Mouse (Mus musculus) CD4-positive helper T cell, adult 2 months (primary cell): ENCODE measurements around the gene Ppp1r37.

Experiments
- DNase-seq: peaks from one replicate; pipeline ENCODE4 v3.0.0-alpha.2; 2012; ENCODE audit warnings: low read depth, missing footprints, low spot score

Gene Ppp1r37

DNA sequence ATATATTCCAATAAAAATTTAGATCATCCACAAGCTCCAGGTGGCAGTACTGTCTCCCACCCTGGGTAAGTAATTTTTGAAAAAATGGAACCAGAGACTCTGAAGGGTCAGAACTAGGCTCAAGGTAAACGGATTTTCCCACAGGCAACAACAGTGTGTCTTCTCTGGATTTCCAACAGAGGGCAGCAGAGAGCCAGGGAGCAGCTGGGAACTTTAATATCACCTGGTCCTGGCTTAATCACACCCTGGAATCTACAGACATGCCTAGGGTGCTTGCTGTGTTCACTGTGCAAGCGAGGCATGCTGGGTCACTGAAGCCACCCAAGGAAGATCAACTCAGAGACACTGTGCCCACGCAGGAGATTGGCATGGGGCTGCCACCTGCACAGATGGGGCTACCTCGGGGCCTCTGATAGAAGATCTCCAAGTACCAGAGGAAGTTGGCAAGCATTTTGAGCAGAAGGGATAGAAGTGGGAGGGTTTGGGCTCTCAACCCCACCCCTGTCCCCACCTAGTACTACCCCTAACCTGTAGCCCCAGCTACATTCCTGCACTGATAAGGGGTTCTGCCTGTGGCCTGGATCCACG is 59.3 kb downstream of the Ppp1r37 start:
- DNase-seq = peak; percentile 57

DNA sequence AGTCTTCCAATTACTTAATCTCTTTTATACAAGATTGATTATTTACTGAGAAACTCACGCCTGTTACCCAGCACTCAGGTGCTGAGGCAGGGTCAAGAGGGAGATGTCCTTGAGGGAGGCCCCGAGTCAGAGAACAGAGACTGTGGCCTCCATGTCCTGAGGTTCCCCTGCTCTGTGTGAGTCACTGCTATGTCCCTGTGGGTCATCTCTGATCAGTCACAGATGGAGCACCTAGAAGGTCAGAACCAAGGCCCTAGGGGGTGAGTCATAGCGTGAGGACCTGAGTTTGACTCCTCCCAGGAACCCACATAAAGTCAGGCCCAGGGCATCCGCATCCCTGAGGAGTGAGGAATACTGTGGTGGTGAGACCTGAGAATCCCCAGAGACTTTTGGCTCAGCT is 61.2 kb downstream of the Ppp1r37 start:
- no peak for DNase-seq

DNA sequence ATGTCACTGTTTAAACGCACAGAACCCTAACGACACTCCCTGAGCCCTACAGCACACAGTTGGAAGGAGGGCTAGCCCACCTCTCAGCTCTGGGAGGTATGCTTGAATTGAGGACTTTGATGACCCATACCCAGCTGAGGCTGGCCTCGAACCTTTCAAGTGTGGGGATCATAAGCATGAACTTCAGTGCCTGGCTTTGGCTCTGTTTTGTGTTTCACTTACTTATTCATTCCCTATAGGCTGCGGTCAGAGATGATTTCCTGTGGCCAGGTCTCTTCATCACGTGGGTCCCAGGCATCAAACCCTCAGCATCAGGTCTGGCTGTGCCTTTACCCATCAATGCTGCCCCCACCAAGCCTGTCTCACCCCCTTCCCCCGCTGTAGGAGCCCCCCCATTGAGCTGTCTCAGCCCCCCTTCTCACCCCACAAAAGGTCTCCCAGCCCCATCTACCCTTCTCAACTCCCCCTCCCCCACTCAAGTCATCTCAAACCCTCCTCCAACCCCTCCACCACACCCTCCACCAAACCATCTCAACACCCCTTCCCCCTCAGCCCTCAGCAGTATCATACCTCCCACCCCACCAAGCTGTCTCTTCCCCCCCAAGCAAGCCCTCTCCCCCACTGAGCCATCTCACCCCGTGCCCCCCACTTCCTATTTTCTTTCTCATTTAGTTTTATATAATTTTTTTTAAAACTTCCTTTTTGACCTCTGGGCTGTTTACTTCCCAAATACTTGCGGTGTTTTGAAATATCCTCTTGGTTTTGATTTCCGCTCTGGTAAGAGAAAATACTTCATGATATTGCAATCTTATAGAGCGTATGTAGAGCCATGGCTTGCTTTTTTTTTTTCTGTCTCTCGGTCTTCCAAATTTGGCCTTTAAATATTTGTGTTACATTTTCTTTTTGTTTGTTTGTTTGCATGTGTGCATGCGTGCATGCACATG is 62.2 kb downstream of the Ppp1r37 start:
- DNase-seq = no peak

DNA sequence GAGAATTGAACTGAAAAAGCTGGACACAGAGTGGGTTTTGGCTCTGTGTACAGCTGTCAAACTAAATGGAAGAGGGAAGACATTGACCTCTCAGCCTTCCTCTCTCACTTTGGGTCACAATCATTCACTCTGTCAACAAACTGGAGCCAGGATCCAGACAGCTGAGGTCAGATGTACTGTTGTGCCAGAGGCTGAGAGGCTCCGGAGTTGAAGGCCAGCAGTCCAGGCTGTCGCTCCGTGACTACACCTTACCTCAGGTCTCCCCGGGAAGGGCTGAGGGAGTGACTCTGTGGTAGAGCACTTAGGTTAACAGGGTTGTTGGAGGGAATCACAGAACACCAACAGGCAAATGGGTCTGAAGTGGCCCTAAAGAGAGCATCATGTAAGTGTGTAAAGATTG is 64.5 kb downstream of the Ppp1r37 start:
- no peak for DNase-seq

DNA sequence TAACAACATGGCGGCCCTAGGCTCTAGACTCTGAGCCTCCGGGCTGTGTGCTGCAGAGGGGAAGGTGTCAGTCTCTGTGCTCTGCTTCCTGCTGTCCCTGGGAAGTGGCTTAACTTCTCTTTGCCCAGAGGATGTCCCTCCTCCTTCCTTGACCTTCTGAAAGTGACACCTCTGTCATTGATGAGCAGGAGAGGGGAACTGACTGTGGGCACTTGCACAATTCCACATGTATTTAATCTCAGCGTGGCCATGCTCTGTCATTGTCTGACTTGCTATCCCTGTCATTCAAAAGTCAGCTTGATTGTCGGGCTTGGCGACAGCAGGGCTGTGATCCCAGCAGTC is 66.7 kb downstream of the Ppp1r37 start:
- DNase-seq = no peak

DNA sequence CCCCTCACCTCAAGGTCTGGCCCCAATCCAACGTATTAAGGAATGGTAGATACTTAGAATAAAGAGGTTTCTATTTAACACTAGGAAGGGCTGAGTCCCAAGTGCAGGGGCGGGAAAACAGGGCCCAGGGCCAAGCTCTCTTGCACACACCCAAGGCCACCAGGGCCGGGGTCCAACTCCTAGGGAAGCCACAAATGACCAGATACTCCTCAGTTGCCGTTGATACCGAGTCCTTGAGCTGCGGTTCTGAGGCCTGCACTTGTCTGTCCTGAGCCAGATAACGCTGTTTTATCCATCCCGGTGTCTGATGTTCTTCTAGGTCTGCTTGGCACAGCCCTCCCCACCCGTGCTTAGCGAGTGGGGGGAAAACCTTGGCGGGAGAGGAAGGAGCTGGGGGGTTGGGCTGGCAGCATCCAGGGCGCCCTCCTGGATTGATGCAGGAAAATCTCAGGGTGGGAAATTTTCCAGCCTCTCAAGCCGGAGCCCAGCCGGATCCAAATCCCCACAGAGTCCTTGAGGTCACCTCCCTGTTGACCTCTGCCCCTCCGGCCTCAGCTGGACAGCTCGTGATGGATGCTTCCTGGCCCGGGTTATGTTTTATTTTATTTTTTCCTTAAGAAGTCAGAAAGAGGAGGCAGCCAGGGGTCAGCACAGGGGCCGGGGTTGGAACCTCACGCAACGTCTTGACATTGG is 67.2 kb downstream of the Ppp1r37 start:
- DNase-seq = no peak

DNA sequence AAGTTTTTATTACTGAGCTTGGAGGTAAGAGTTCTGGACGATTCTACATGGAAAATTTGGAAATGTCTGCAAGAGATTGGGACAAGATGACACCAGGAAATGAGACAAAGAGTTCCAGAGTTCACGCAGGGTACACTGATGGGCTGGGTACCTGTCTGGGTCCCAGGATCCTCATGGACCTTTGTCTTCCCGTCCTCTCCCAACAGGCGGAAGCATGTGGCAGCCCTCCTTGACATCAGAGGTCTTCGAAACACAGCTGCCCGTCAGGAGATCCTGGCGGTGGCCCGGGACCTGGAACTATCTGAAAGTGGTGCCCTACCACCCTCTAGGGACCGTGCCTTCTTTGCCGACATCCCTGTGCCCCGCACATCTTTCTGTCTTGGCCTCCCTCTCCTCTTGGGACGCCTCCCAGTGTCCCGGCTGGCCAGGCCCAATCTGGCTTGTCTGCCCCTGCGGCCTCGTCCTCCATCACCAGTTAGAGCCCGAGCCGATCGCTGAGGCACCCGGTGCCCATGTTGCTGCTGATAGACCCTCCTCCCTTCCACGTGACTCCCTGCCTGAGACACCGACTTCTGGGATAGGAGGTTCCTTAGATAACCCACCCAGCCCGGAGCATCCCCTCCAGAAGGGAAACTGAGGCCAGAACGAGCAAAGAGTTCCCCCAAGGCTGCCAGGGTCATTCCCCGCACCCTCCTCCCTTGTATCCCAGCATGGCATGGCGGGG is 68.0 kb downstream of the Ppp1r37 start:
- no peak for DNase-seq

DNA sequence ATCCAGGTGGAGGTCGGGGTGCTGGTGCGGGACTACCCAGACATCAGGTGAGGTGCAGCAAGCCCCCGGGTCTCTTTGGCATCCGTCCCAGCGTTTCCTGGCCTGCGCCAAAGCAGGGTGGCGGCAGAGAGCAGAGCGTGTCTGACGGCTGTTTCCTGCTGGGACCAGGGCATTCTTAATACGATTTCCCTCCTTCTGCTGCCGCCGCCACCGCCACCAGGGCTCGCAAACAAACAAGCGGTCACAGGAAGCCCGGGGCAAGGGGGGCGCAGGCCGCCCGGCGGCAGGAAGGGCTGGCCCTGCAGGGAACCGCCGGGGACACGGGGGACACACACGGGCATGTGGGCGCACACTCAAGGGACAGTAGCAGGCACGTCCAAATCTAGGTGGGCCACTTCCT is 71.1 kb downstream of the Ppp1r37 start:
- DNase-seq = no peak

DNA sequence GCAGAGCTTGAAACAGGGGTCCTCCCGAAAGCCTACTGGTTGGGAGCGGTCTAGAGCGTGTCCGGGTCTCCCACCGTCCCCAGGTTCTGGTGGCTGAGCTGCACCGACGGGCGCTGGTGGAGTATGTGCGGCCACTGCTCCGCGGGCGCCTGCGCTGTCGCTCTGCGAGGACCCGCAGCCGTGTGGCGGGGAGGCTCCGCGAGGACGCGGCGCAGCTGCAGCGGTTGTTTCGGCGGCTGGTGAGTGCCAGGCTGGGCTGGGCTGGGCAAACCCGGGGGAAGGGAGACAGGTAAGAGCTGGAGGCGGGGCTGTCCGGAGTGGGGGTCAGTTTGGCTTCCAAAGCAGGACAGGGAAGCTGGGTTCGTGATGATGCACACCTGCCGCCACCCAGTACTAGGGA is 73.4 kb downstream of the Ppp1r37 start:
- no peak for DNase-seq

DNA sequence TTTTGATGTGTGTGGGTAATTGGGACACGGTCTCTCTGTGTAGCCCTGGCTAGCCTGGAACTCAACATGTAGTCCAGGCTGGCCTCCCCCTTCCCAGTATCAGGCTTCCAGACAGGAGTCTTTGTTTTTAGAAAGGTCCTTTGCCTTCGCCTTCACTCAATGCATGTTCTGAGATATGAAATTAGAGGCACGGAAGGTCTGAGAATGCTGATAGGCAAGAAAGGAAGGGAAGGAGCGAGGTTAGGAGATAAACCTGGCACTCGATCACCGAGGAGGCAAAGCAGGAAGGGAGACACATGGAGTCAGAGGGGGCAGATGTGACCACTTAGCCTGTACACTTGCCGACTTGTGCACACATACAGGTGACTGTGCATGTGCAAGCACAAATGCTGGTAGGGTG is 76.3 kb downstream of the Ppp1r37 start:
- no peak for DNase-seq

DNA sequence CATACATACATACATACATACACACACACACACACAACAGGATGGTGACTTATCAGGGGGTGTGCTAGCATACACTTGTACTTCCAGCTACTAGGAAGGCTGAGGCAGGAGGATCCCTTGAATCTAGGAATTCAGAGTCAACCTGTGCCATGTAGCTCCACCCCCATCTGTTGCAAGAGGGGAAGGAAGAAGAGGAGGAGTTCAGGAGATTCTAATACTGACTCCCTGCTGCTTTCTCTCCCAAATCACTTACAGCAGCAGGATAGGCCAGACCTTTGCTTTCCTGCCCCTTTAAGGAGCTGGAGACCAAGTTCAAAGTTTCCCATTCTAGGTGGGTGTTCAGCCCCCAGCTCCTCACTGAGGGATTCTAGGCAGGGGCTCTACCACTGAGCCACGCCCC is 77.4 kb downstream of the Ppp1r37 start:
- DNase-seq = no peak

DNA sequence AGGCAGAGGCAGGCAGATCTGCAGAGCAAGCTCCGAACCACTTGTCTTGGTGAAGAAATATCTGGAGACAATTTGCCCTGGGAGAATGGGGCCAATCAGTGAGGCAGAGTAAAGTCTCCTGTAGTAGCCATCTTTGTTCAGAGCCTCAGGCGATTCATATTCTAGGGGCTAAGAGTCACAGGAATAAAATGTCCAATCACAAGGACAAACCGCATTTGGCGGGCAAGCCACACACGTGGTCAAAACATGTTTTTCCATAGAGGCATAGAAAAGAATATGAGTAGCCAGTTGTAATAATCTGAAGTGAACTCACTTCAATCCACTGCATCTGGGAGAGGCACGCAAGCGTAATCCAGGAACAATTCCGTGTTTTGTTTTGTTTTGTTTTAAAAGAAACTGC is 79.6 kb downstream of the Ppp1r37 start:
- no peak for DNase-seq
